ENCODE assay signal across 10 mouse cellular contexts in the genomic region with DNA sequence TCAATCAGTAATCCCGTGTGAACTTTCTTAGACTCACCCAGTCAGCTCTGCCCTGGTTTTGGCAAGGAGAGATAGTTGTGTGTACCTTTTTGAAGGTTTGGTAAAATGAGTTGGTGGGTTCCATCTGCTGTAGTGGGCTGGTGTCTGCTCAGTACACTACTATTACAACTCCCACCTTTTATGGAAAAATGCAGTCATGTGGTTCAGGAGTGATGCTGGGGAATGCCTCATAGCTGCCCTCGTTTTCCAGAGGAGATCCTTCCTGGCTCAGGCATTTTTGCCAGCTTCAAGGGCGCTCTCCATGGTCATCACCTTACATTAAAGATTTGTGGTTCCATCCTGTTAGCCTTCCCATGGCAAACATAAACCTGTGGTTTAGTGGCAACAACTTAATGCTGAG. TPM values are rescaled to one million over a fixed set of nuclear protein-coding genes. Genes with fewer than 3 reads are reported as not detected.
A peak's percentile ranks its signal among the peaks of the same experiment; 100 is the strongest.
DNase-seq lines count a peak whose midpoint lies in the region; ATAC-seq and TF ChIP-seq lines count a peak whose summit lies in the region.
"Had no signal": no experiment of that assay in that cellular context is flagged by ENCODE, and none has a peak within 500 bp of the region (broad histone marks: within the 10 kb centered on the region; RNA-seq: fewer than 3 reads in every experiment).

No protein-coding gene starts in this region.

- no peaks in the 10 kb centered on the region for H3K27me3 ChIP-seq in kidney, adult 2 months (replicated peaks; ENCODE audit: control insufficient read depth, insufficient read depth, low read length)
- no peaks in the 10 kb centered on the region for H3K27me3 ChIP-seq in embryonic facial prominence, embryonic 14.5 days (replicated peaks; ENCODE audit: control insufficient read depth, insufficient read depth, low read length)
- H3K27me3 ChIP-seq in hindbrain, postnatal 0 days (ENCODE audit: insufficient read depth, low read length): no peaks in the 10 kb centered on the region
- no peaks in the 10 kb centered on the region for H3K27me3 ChIP-seq in midbrain, embryonic 13.5 days

- peak overlapping the region; percentile 95 for H3K4me2 ChIP-seq in embryonic facial prominence, embryonic 14.5 days (ENCODE audit: low read depth, low read length)
- H3K4me2 ChIP-seq in hindbrain, postnatal 0 days (ENCODE audit: low read depth, low read length): peak overlapping the region; percentile 87
- H3K4me2 ChIP-seq in midbrain, embryonic 13.5 days (replicated peaks): peak overlapping the region; percentile 94

- TF ChIP-seq CTCF in kidney, adult 2 months (conservative IDR thresholded peaks at IDR 0.05; ENCODE audit: insufficient read depth, insufficient read length, low read depth, low read length): no peak
- no peak for TF ChIP-seq CTCF in hindbrain, postnatal 0 days (IDR thresholded peaks at IDR 0.05; ENCODE audit: low read depth)

- no peaks in the 10 kb centered on the region for H3K9me3 ChIP-seq in embryonic facial prominence, embryonic 14.5 days (ENCODE audit: control insufficient read depth, low read length)
- H3K9me3 ChIP-seq in hindbrain, postnatal 0 days (ENCODE audit: low read length): no peaks in the 10 kb centered on the region
- no peaks in the 10 kb centered on the region for H3K9me3 ChIP-seq in midbrain, embryonic 13.5 days

- H3K36me3 ChIP-seq in kidney, adult 2 months (ENCODE audit: control insufficient read depth, insufficient read depth, low read length): no peaks in the 10 kb centered on the region; the same call in 1 of the 2 replicates
- H3K36me3 ChIP-seq in embryonic facial prominence, embryonic 14.5 days (ENCODE audit: control insufficient read depth, insufficient read depth, low read length): peaks cover 6% of the 10 kb centered on the region; the same call in 1 of the 2 replicates
- H3K36me3 ChIP-seq in hindbrain, postnatal 0 days (ENCODE audit: insufficient read depth, low read length): no peaks in the 10 kb centered on the region
- no peaks in the 10 kb centered on the region; the same call in 1 of the 2 replicates for H3K36me3 ChIP-seq in midbrain, embryonic 13.5 days

- ATAC-seq in embryonic facial prominence, embryonic 14.5 days (ENCODE audit: low read depth): no peak
- no peak for ATAC-seq in hindbrain, postnatal 0 days
- ATAC-seq in midbrain, embryonic 13.5 days: no peak

- H3K9ac ChIP-seq in embryonic facial prominence, embryonic 14.5 days (ENCODE audit: low read depth, low read length): no peak overlapping the region
- H3K9ac ChIP-seq in hindbrain, postnatal 0 days (replicated peaks; ENCODE audit: low read length): no peak overlapping the region
- 0 out of 2 replicates have a peak overlapping the region, but pooled peaks have one; percentile 91 for H3K9ac ChIP-seq in midbrain, embryonic 13.5 days (replicated peaks)

- peak overlapping the region; percentile 2; the same call in 1 of the 2 replicates for H3K27ac ChIP-seq in kidney, adult 2 months (ENCODE audit: insufficient read depth, low read depth, low read length)
- H3K27ac ChIP-seq in embryonic facial prominence, embryonic 14.5 days (replicated peaks; ENCODE audit: low read depth, low read length): no peak overlapping the region
- no peak overlapping the region for H3K27ac ChIP-seq in hindbrain, postnatal 0 days
- H3K27ac ChIP-seq in midbrain, embryonic 13.5 days: no peak overlapping the region

- DNase-seq in kidney, adult 2 months: peak; percentile 48
- DNase-seq in kidney, postnatal 14 days: no peak
- no peak for DNase-seq in embryonic facial prominence, embryonic 14.5 days (ENCODE audit: low spot score)
- DNase-seq in hindbrain, postnatal 0 days (ENCODE audit: low spot score): no peak
- no peak for DNase-seq in c-Kit-positive CD71-positive TER-119-positive erythroid progenitor cells, embryonic 14.5 days (ENCODE audit: low spot score)
- DNase-seq in Muller cell, postnatal 12 days (ENCODE audit: inconsistent ontology term): no peak
- no peak for DNase-seq in cerebellum, postnatal 10 days
- DNase-seq: cerebellum, adult 11-12 months; lung, adult 18-20 months had no signal

- peaks cover 38% of the 10 kb centered on the region for H3K4me1 ChIP-seq in kidney, adult 2 months (ENCODE audit: control insufficient read depth, insufficient read depth, low read length)
- H3K4me1 ChIP-seq in embryonic facial prominence, embryonic 14.5 days (ENCODE audit: control insufficient read depth, insufficient read depth, low read length): peaks cover 20% of the 10 kb centered on the region
- H3K4me1 ChIP-seq in hindbrain, postnatal 0 days (ENCODE audit: insufficient read depth, low read length): peaks cover 19% of the 10 kb centered on the region
- H3K4me1 ChIP-seq in midbrain, embryonic 13.5 days (replicated peaks): peaks cover 54% of the 10 kb centered on the region

- TF ChIP-seq POLR2A in kidney, adult 2 months (IDR thresholded peaks at IDR 0.05; ENCODE audit: low read depth, low read length): no peak

- H3K4me3 ChIP-seq in kidney, adult 2 months (ENCODE audit: insufficient read depth, low read depth, low read length): no peak overlapping the region
- H3K4me3 ChIP-seq in embryonic facial prominence, embryonic 14.5 days (ENCODE audit: low read depth, low read length): no peak overlapping the region
- H3K4me3 ChIP-seq in hindbrain, postnatal 0 days (ENCODE audit: low read length): peak overlapping the region; percentile 91
- H3K4me3 ChIP-seq in midbrain, embryonic 13.5 days (replicated peaks): peak overlapping the region; percentile 94

- 28% methylated on average over 3 of the region's 3 CpGs for WGBS in kidney, adult 2 months
- 41% methylated on average over 3 of the region's 3 CpGs for WGBS in embryonic facial prominence, embryonic 14.5 days
- 46% methylated on average over 3 of the region's 3 CpGs for whole genome bisulfite sequencing in hindbrain, postnatal 0 days
- WGBS in midbrain, embryonic 13.5 days: 47% methylated on average over 3 of the region's 3 CpGs

RNA-seq across cellular contexts. Expression of a gene that starts 2.6 kb away (rescaled TPM):
- 26.5 and 28.8 TPM in 2 replicates for polyA plus RNA-seq in kidney, adult 2 months (2012; rRNA removed)
- polyA plus RNA-seq in embryonic facial prominence, embryonic 14.5 days (2014; fragmentation: Nextera tagmentation; extraction: Ambion mirVana): 10.0 and 12.0 TPM in 2 replicates
- 20.3 and 33.6 TPM in 2 replicates for total RNA-seq in hindbrain, postnatal 0 days (2014; rRNA removed)
- polyA plus RNA-seq in hindbrain, postnatal 0 days (2015; fragmentation: Nextera tagmentation; extraction: Ambion mirVana): 7.9 and 8.4 TPM in 2 replicates
- polyA plus RNA-seq in midbrain, embryonic 13.5 days (2015; fragmentation: Nextera tagmentation; extraction: Ambion mirVana): 9.1 and 9.7 TPM in 2 replicates

Comparison
In these comparisons a context has a peak if more than half of its experiments do, and no peak if none do; other contexts are left out.
1. H3K4me3 ChIP-seq: peak in hindbrain, postnatal 0 days (single experiment) and midbrain, embryonic 13.5 days (single experiment); none in kidney, adult 2 months (single experiment) and embryonic facial prominence, embryonic 14.5 days (single experiment).
2. Peak in every context shown above with its lines, with median percentiles within 50 percentile points of each other: H3K4me2 ChIP-seq.